Mouse (Mus musculus) B cell, adult 62 days (primary cell): ENCODE data around the gene Pla2g3. TPM values are rescaled to one million over a fixed set of nuclear protein-coding genes. Genes with fewer than 3 reads are reported as not detected.

Experiments
- total RNA-seq: library from RNA; stranded (reverse); gene quantifications from 4 replicates; pipeline ENCODE4 v1.2.4, GENCODE M21; 2023

The Pla2g3 gene
- not detected in 4 replicates for total RNA-seq

DNA sequence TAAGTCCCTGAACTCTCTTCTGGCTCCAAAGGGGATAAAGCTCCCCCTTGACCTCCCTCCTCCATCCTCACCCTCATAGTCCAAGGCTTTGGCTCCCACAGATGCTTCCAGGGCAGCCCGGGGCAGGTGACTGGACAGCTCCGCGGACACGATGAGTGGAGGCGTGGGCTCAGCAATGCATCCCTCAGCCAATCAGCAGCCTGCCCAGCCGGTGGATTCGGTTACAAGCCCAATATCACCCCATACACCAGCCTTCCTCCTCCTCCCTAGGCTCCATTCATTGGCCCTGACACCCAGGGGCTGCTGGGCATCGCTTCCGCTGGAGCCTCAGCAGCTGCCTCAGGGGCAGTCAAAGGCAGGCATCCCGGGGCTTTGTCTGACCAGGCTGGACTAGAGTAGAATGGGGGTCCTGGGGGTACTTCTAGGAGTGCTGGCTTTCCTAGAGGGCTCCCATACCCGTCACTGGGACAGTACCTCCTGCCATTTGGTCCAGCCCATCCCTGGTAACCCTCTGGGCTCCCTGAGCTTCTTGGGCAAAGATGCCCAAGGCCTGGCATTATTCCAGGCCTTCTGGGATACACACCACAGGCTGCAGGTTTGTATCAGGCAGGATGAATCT lies at the start of gene Pla2g3:
Pla2g3 (plus strand) TSS at position 333 of the 619 bp plus-strand sequence.

DNA sequence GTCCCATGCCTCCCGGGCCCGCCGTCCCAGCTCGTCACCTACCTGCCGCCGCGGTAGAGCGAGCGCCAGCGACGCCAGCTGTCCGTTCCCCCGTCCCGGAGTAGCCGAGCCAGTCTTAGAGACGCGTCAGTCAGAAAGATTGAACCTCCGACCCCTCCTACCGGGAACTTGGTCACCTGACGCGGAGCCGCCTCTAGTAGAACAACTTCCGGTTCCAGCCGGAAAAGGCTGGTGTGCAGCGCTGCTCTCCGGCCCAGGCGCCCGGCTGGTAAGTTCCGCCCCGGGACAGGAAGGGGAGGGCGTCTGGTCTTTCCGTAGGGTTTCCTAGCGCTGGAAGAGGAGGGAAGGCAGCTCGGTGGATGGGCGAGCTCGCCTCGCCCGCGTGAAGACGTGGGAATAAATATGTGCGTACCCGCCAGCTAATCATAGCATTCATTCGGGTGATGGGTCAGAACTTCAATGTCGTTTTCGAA lies 35.9 kb upstream of the Pla2g3 start, which contains the start of gene Rnf185:
Rnf185 (minus strand) TSS at position 197 of the 473 bp plus-strand sequence.

GRCm38 (mm10) chr11:3514529-3515054 lies 26.5 kb downstream of the Pla2g3 start, which contains the start of gene Selenom:
TSS of gene Selenom (plus strand) at chr11:3514684.

GRCm38 (mm10) chr11:3540451-3541085 lies 52.5 kb downstream of the Pla2g3 start, which contains the start of gene Smtn:
TSS of gene Smtn (minus strand) at chr11:3540612.

Other genes with a start within 250 kb of the Pla2g3 start
- 62.8 to 68.7 TPM (median 67.5 TPM) in 4 replicates for gene Drg1, start 221.9 kb upstream of the Pla2g3 start, total RNA-seq
- gene Patz1, start 199.4 kb upstream of the Pla2g3 start, total RNA-seq: 80.7 to 89.7 TPM (median 88.6 TPM) in 4 replicates
- 255 to 281 TPM (median 262 TPM) in 4 replicates for gene Pik3ip1, start 157.9 kb upstream of the Pla2g3 start, total RNA-seq
- 76.5 to 81.8 TPM (median 80.0 TPM) in 4 replicates for gene Limk2, start 79.1 kb upstream of the Pla2g3 start, total RNA-seq
- gene Rnf185, start 35.9 kb upstream of the Pla2g3 start, total RNA-seq: 21.5 to 26.9 TPM (median 23.4 TPM) in 4 replicates
- gene Inpp5j, start 16.5 kb downstream of the Pla2g3 start, total RNA-seq: not detected in 4 replicates
- gene Selenom, start 26.4 kb downstream of the Pla2g3 start, total RNA-seq: 0.66 to 1.8 TPM (median 1.2 TPM) in 4 replicates
- gene Smtn, start 52.3 kb downstream of the Pla2g3 start, total RNA-seq: 1.0 to 3.2 TPM (median 2.3 TPM) in 4 replicates
- gene Morc2a, start 160.9 kb downstream of the Pla2g3 start, total RNA-seq: 62.7 to 80.1 TPM (median 63.5 TPM) in 4 replicates